Mouse (Mus musculus): ENCODE measurements around the gene Mapkap1.

DNA sequence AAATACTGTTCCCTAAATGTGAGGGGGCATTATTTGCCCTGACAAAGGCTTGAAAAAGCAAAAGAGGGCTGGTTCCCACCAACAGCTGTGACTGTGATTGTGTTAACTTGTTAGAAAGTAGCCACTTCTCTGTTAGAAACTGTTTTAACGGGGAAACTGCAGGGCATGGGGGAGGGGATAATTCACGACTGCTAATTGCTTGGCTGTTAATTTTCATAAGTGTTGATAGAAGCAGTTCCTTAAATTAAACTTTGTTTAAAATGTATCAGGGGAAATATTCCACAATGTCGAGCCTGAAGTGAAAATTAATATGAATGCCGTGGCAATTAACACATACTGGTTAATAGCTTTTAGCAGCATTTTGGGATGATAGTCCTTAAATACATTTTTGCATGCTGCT is 42.2 kb downstream of the Mapkap1 start:
- no peak for TF ChIP-seq CTCF (IDR thresholded peaks at IDR 0.05; ENCODE audit: extremely low read depth, insufficient read length, insufficient replicate concordance, low read depth, low read length)
- no peak for TF ChIP-seq POLR2A (IDR thresholded peaks at IDR 0.05; ENCODE audit: low read depth, low read length)

All from small intestine, adult 2 months (tissue).